8 mouse cellular contexts compared by ENCODE assay signal in genomic region chr8:126588636-126589506, GRCm38 (mm10). TPM values are rescaled to one million over a fixed set of nuclear protein-coding genes. Genes with fewer than 3 reads are reported as not detected.
DNase-seq lines count a peak whose midpoint lies in the region; ATAC-seq and TF ChIP-seq lines count a peak whose summit lies in the region.

No protein-coding gene starts in this region.

- H3K36me3 ChIP-seq in kidney, adult 2 months (ENCODE audit: control insufficient read depth, insufficient read depth, low read length) = peaks cover 16% of the 10 kb centered on the region; the same call in 1 of the 2 replicates
- peaks cover 43% of the 10 kb centered on the region for H3K36me3 ChIP-seq in embryonic facial prominence, embryonic 10.5 days (replicated peaks)
- H3K36me3 ChIP-seq in hindbrain, embryonic 11.5 days (ENCODE audit: control insufficient read depth, insufficient read depth, low read length) = no peaks in the 10 kb centered on the region
- H3K36me3 ChIP-seq in liver, embryonic 15.5 days (replicated peaks) = peaks cover 18% of the 10 kb centered on the region

- H3K4me3 ChIP-seq in kidney, adult 2 months (ENCODE audit: insufficient read depth, low read depth, low read length) = peak overlapping the region; percentile 61
- H3K4me3 ChIP-seq in embryonic facial prominence, embryonic 10.5 days = peak overlapping the region; percentile 99
- peak overlapping the region; percentile 26 for H3K4me3 ChIP-seq in hindbrain, embryonic 11.5 days (ENCODE audit: low read depth, low read length)
- peak overlapping the region; percentile 84 for H3K4me3 ChIP-seq in liver, embryonic 15.5 days (replicated peaks)

- no peak for TF ChIP-seq POLR2A in kidney, adult 2 months (IDR thresholded peaks at IDR 0.05; ENCODE audit: low read depth, low read length)

- no peaks in the 10 kb centered on the region for H3K27me3 ChIP-seq in kidney, adult 2 months (replicated peaks; ENCODE audit: control insufficient read depth, insufficient read depth, low read length)
- H3K27me3 ChIP-seq in embryonic facial prominence, embryonic 10.5 days (replicated peaks; ENCODE audit: low read depth, poor library complexity, severe bottlenecking) = no peaks in the 10 kb centered on the region
- no peaks in the 10 kb centered on the region for H3K27me3 ChIP-seq in hindbrain, embryonic 11.5 days (ENCODE audit: control insufficient read depth, insufficient read depth, low read length)
- no peaks in the 10 kb centered on the region for H3K27me3 ChIP-seq in liver, embryonic 15.5 days

- peaks cover 32% of the 10 kb centered on the region for H3K4me1 ChIP-seq in kidney, adult 2 months (ENCODE audit: control insufficient read depth, insufficient read depth, low read length)
- peaks cover 85% of the 10 kb centered on the region for H3K4me1 ChIP-seq in embryonic facial prominence, embryonic 10.5 days
- H3K4me1 ChIP-seq in hindbrain, embryonic 11.5 days (replicated peaks; ENCODE audit: control insufficient read depth, insufficient read depth, low read length) = peaks cover 9% of the 10 kb centered on the region; the same call in 1 of the 2 replicates
- H3K4me1 ChIP-seq in liver, embryonic 15.5 days (replicated peaks) = peaks cover 80% of the 10 kb centered on the region

- peak; percentile 40 for DNase-seq in kidney, adult 2 months
- no peak for DNase-seq in kidney, adult 18-20 months
- DNase-seq in embryonic facial prominence, embryonic 10.5 days (ENCODE audit: low spot score) = no peak
- DNase-seq in hindbrain, embryonic 11.5 days (ENCODE audit: low spot score) = no peak
- no peak for DNase-seq in frontal cortex, adult 2 months (ENCODE audit: extremely low spot score in 1 of 2, low spot score in 1 of 2)
- DNase-seq in gastrocnemius, adult 8-10 months (ENCODE audit: low spot score in 2 of 2) = no peak
- no peak for DNase-seq in cerebellum, adult 9-10 months

- 1% methylated on average over 11 of the region's 11 CpGs for WGBS in kidney, adult 2 months
- WGBS in embryonic facial prominence, embryonic 10.5 days = 42% methylated on average over 11 of the region's 11 CpGs
- 32% methylated on average over 11 of the region's 11 CpGs for WGBS in hindbrain, embryonic 11.5 days
- WGBS in liver, embryonic 15.5 days (ENCODE audit: insufficient replicate concordance) = 6% methylated on average over 11 of the region's 11 CpGs

- H3K9me3 ChIP-seq in embryonic facial prominence, embryonic 10.5 days = no peaks in the 10 kb centered on the region
- H3K9me3 ChIP-seq in hindbrain, embryonic 11.5 days (ENCODE audit: control insufficient read depth, low read length) = no peaks in the 10 kb centered on the region
- no peaks in the 10 kb centered on the region for H3K9me3 ChIP-seq in liver, embryonic 15.5 days (replicated peaks)

- H3K9ac ChIP-seq in hindbrain, embryonic 11.5 days (ENCODE audit: low read depth, low read length) = 0 out of 2 replicates have a peak overlapping the region, but pooled peaks have one; percentile 15
- H3K9ac ChIP-seq in liver, embryonic 15.5 days = peak overlapping the region; percentile 68

- H3K4me2 ChIP-seq in hindbrain, embryonic 11.5 days (replicated peaks; ENCODE audit: low read depth, low read length) = peak overlapping the region; percentile 39
- peak overlapping the region; percentile 95 for H3K4me2 ChIP-seq in liver, embryonic 15.5 days

- TF ChIP-seq CTCF in kidney, adult 2 months (conservative IDR thresholded peaks at IDR 0.05; ENCODE audit: insufficient read depth, insufficient read length, low read depth, low read length) = no peak

- peak overlapping the region; percentile 90 for H3K27ac ChIP-seq in kidney, adult 2 months (ENCODE audit: insufficient read depth, low read depth, low read length)
- H3K27ac ChIP-seq in embryonic facial prominence, embryonic 10.5 days (replicated peaks) = no peak overlapping the region; the same call in 1 of the 2 replicates
- no peak overlapping the region for H3K27ac ChIP-seq in hindbrain, embryonic 11.5 days (ENCODE audit: low read depth, low read length)
- peak overlapping the region; percentile 94 for H3K27ac ChIP-seq in liver, embryonic 15.5 days (replicated peaks)

- ATAC-seq in hindbrain, embryonic 11.5 days (ENCODE audit: low FRiP score) = no peak
- ATAC-seq in liver, embryonic 15.5 days (ENCODE audit: insufficient read depth) = peak; percentile 45

RNA-seq across cellular contexts. Expression of gene Irf2bp2, which starts 4.9 kb away (rescaled TPM):
- polyA plus RNA-seq in kidney, adult 2 months (2012; rRNA removed) = 40.6 and 46.6 TPM in 2 replicates
- 4.5 and 5.4 TPM in 2 replicates for polyA plus RNA-seq in embryonic facial prominence, embryonic 10.5 days (2016; fragmentation: Nextera tagmentation; extraction: Ambion mirVana)
- polyA plus RNA-seq in hindbrain, embryonic 11.5 days (2014; fragmentation: Nextera tagmentation; extraction: Ambion mirVana) = 4.8 and 5.5 TPM in 2 replicates
- polyA plus RNA-seq in liver, embryonic 15.5 days (2015; fragmentation: Nextera tagmentation; extraction: Ambion mirVana) = 3.8 and 4.0 TPM in 2 replicates
- 36.5 and 40.8 TPM in 2 replicates for polyA plus RNA-seq in frontal cortex, adult 2 months (2012; rRNA removed)
- total RNA-seq in gastrocnemius, adult 8-10 months (2022) = 10 to 100 TPM; 22.2 to 31.2 (median 23.5) TPM

Comparison
In these comparisons a context has a peak if more than half of its experiments do, and no peak if none do; other contexts are left out.
1. H3K27ac ChIP-seq: peak in kidney, adult 2 months (single experiment) and liver, embryonic 15.5 days (single experiment); none in embryonic facial prominence, embryonic 10.5 days (single experiment) and hindbrain, embryonic 11.5 days (single experiment).
2. H3K4me3 ChIP-seq: peak in every context shown above with its lines; median percentile 99 in embryonic facial prominence, embryonic 10.5 days; 84 in liver, embryonic 15.5 days; 61 in kidney, adult 2 months; 26 in hindbrain, embryonic 11.5 days.